Comparison of ENCODE assay signal across 17 mouse cellular contexts in genomic region chr2:85173545-85173944, GRCm38 (mm10). TPM values are rescaled to one million over a fixed set of nuclear protein-coding genes. Genes with fewer than 3 reads are reported as not detected.
"Had no signal": no experiment of that assay in that cellular context is flagged by ENCODE, and none has a peak within 500 bp of the region (broad histone marks: within the 10 kb centered on the region; RNA-seq: fewer than 3 reads in every experiment).

No protein-coding gene starts in this region.

- H3K4me1 ChIP-seq: liver, embryonic 15.5 days; midbrain, embryonic 10.5 days; midbrain, embryonic 15.5 days had no signal

- H3K4me3 ChIP-seq: layer of hippocampus, adult 2 months; limb, embryonic 10.5 days; liver, embryonic 15.5 days; midbrain, embryonic 10.5 days; midbrain, embryonic 15.5 days; neural tube, embryonic 13.5 days; stomach, embryonic 15.5 days had no signal

- ATAC-seq: lung, postnatal 0 days; midbrain, embryonic 15.5 days had no signal

- H3K27ac ChIP-seq: layer of hippocampus, adult 2 months; limb, embryonic 10.5 days; liver, embryonic 15.5 days; midbrain, embryonic 10.5 days; midbrain, embryonic 15.5 days; neural tube, embryonic 13.5 days; stomach, embryonic 15.5 days had no signal

- H3K9ac ChIP-seq: liver, embryonic 15.5 days; midbrain, embryonic 15.5 days; neural tube, embryonic 13.5 days; stomach, embryonic 15.5 days had no signal

- H3K36me3 ChIP-seq: limb, embryonic 10.5 days; liver, embryonic 15.5 days; midbrain, embryonic 10.5 days; midbrain, embryonic 15.5 days; neural tube, embryonic 13.5 days; stomach, embryonic 15.5 days had no signal

- H3K4me2 ChIP-seq: liver, embryonic 11.5 days; liver, embryonic 15.5 days; midbrain, embryonic 15.5 days; neural tube, embryonic 13.5 days; stomach, embryonic 15.5 days had no signal

- DNase-seq: kidney, postnatal 10 days; kidney, postnatal 4 days; lung, adult 2 months; lung, postnatal 36 days; right cerebral cortex, postnatal 14 days; thymus, adult 2 months; thymus, postnatal 25 days had no signal

- H3K9me3 ChIP-seq: limb, embryonic 10.5 days; liver, embryonic 15.5 days; midbrain, embryonic 10.5 days; midbrain, embryonic 15.5 days; neural tube, embryonic 13.5 days; stomach, embryonic 15.5 days had no signal

- H3K27me3 ChIP-seq: liver, embryonic 15.5 days; midbrain, embryonic 15.5 days; neural tube, embryonic 13.5 days; stomach, embryonic 15.5 days had no signal

RNA-seq across cellular contexts. Expression of gene Lrrc55, which starts 23.5 kb away (rescaled TPM):
- total RNA-seq: megakaryocyte progenitor cell, adult 5-6 weeks had no signal
